Mouse (Mus musculus) MEL (cell line): ENCODE measurements around the gene Map3k6. TPM values are rescaled to one million over a fixed set of nuclear protein-coding genes. Genes with fewer than 3 reads are reported as not detected.

Experiments used
- DNase-seq: peaks from one replicate; pipeline ENCODE4 v3.0.0; 2011; ENCODE audit warnings: low read depth, low spot score
- H3K27ac ChIP-seq: 2 replicates; pipeline ENCODE4 v1.5.1; 2012; ENCODE audit warnings: low read depth, mild to moderate bottlenecking, control low read depth, low read length, moderate library complexity; ENCODE audit not compliant: control insufficient read depth
- H3K27me3 ChIP-seq, 2 experiments: fragments of 150-350 bp in 1 of 2; sonication (generic) in 1 of 2; 2 replicates each; pipeline ENCODE4 v1.6.1; 2012; ENCODE audit warnings: low read length in 2 of 2, mild to moderate bottlenecking in 2 of 2, improper control_type of control experiment in 1 of 2, moderate library complexity in 1 of 2; ENCODE audit not compliant: insufficient read depth in 2 of 2, control insufficient read depth in 1 of 2
- H3K36me3 ChIP-seq, 2 experiments: 2 replicates each; pipeline ENCODE4 v1.6.1; 2012 to 2014; ENCODE audit warnings: low read length in 2 of 2, improper control_type of control experiment in 1 of 2, inconsistent platforms in 1 of 2, mild to moderate bottlenecking in 1 of 2; ENCODE audit not compliant: insufficient read depth in 2 of 2, control insufficient read depth in 1 of 2
- H3K4me1 ChIP-seq, 2 experiments: fragments of 150-350 bp in 1 of 2; sonication (generic) in 1 of 2; 2 replicates each; pipeline ENCODE4 v1.6.1; 2012; ENCODE audit warnings: low read length in 2 of 2, improper control_type of control experiment in 1 of 2, mild to moderate bottlenecking in 1 of 2; ENCODE audit not compliant: insufficient read depth in 2 of 2, control insufficient read depth in 1 of 2
- H3K4me3 ChIP-seq, 2 experiments: fragments of 150-350 bp in 1 of 2; sonication (generic) in 1 of 2; 2 replicates each; pipeline ENCODE4 v1.5.1; 2012; ENCODE audit warnings: low read depth in 2 of 2, low read length in 2 of 2, mild to moderate bottlenecking in 2 of 2, moderate library complexity in 2 of 2, control low read depth in 1 of 2, improper control_type of control experiment in 1 of 2; ENCODE audit not compliant: control insufficient read depth in 1 of 2, insufficient read depth in 1 of 2
- H3K79me2 ChIP-seq: 2 replicates; pipeline ENCODE4 v1.6.1; 2012; ENCODE audit warnings: mild to moderate bottlenecking, low read length, moderate library complexity; ENCODE audit not compliant: control insufficient read depth, poor library complexity, insufficient read depth
- H3K9ac ChIP-seq: 2 replicates; pipeline ENCODE4 v1.6.1; 2012; ENCODE audit warnings: low read depth, mild to moderate bottlenecking, control low read depth, low read length, moderate library complexity; ENCODE audit not compliant: control insufficient read depth, poor library complexity, severe bottlenecking
- H3K9me3 ChIP-seq: fragments of 150-350 bp; sonication (generic); replicated peaks from 2 replicates; pipeline ENCODE4 v1.6.1; 2012; ENCODE audit warnings: mild to moderate bottlenecking, low read length, improper control_type of control experiment, moderate library complexity; ENCODE audit not compliant: insufficient read depth
- CTCF ChIP-seq, 3 experiments: IDR thresholded peaks in 2 of 3; conservative IDR thresholded peaks in 1 of 3; 2 replicates each; pipeline ENCODE4 v1.5.1; 2011 to 2012; ENCODE audit warnings: low read length in 3 of 3, low read depth in 2 of 3, mild to moderate bottlenecking in 2 of 3, improper control_type of control experiment in 1 of 3, inconsistent platforms in 1 of 3, mixed read lengths in 1 of 3, moderate library complexity in 1 of 3; ENCODE audit not compliant: control insufficient read depth in 1 of 3, insufficient read depth in 1 of 3, poor library complexity in 1 of 3, severe bottlenecking in 1 of 3
- E2F4 ChIP-seq: IDR thresholded peaks from 2 replicates; pipeline ENCODE4 v1.6.1; 2011; ENCODE audit warnings: low read depth, low read length, improper control_type of control experiment, borderline replicate concordance
- ELF1 ChIP-seq: IDR thresholded peaks from 2 replicates; pipeline ENCODE4 v1.6.1; 2014; ENCODE audit warnings: low read depth, mild to moderate bottlenecking, inconsistent platforms, low read length, improper control_type of control experiment, moderate library complexity
- EP300 ChIP-seq, 2 experiments: IDR thresholded peaks; 2 replicates each; pipeline ENCODE4 v1.6.1; 2011; ENCODE audit warnings: improper control_type of control experiment in 2 of 2, low read length in 2 of 2, low read depth in 1 of 2, mild to moderate bottlenecking in 1 of 2
- ETS1 ChIP-seq: IDR thresholded peaks from 2 replicates; pipeline ENCODE4 v1.6.1; 2012; ENCODE audit warnings: low read depth, mild to moderate bottlenecking, inconsistent platforms, low read length, improper control_type of control experiment, moderate library complexity
- GABPA ChIP-seq: IDR thresholded peaks from 2 replicates; pipeline ENCODE4 v1.6.1; 2012; ENCODE audit warnings: low read depth, mild to moderate bottlenecking, inconsistent platforms, low read length, improper control_type of control experiment, moderate library complexity
- GATA1 ChIP-seq: IDR thresholded peaks from 2 replicates; pipeline ENCODE4 v1.6.1; 2011; ENCODE audit warnings: low read depth, low read length, improper control_type of control experiment
- JUND ChIP-seq: IDR thresholded peaks from 2 replicates; pipeline ENCODE4 v1.6.1; 2011; ENCODE audit warnings: low read depth, mild to moderate bottlenecking, improper control_type of control experiment, low read length
- MAFK ChIP-seq: IDR thresholded peaks from 2 replicates; pipeline ENCODE4 v1.6.1; 2011; ENCODE audit warnings: low read depth, mild to moderate bottlenecking, low read length, improper control_type of control experiment, borderline replicate concordance
- NRF1 ChIP-seq: IDR thresholded peaks from 2 replicates; pipeline ENCODE4 v1.6.1; 2014; ENCODE audit warnings: low read depth, mild to moderate bottlenecking, inconsistent platforms, low read length, improper control_type of control experiment, moderate library complexity; ENCODE audit not compliant: poor library complexity, insufficient read depth, severe bottlenecking
- RAD21 ChIP-seq: IDR thresholded peaks from 2 replicates; pipeline ENCODE4 v1.6.1; 2011; ENCODE audit warnings: mild to moderate bottlenecking, low read depth, low read length, improper control_type of control experiment
- RCOR1 ChIP-seq: IDR thresholded peaks from 2 replicates; pipeline ENCODE4 v1.6.1; 2012; ENCODE audit warnings: low read depth, mild to moderate bottlenecking, inconsistent platforms, low read length, improper control_type of control experiment
- SMC3 ChIP-seq: IDR thresholded peaks from 2 replicates; pipeline ENCODE4 v1.6.1; 2011; ENCODE audit warnings: low read depth, low read length, improper control_type of control experiment
- TAL1 ChIP-seq: IDR thresholded peaks from 2 replicates; pipeline ENCODE4 v1.6.1; 2012; ENCODE audit warnings: mild to moderate bottlenecking, inconsistent platforms, low read length, moderate library complexity, mixed read lengths
- UBTF ChIP-seq: IDR thresholded peaks from 2 replicates; pipeline ENCODE4 v1.6.1; 2012; ENCODE audit warnings: low read depth, mild to moderate bottlenecking, inconsistent platforms, low read length, improper control_type of control experiment, moderate library complexity, borderline replicate concordance; ENCODE audit not compliant: insufficient read depth
- USF2 ChIP-seq, 2 experiments: IDR thresholded peaks; 2 replicates each; pipeline ENCODE4 v1.6.1; 2011 to 2012; ENCODE audit warnings: improper control_type of control experiment in 2 of 2, low read length in 2 of 2, borderline replicate concordance in 1 of 2, inconsistent platforms in 1 of 2, low read depth in 1 of 2, mild to moderate bottlenecking in 1 of 2; ENCODE audit not compliant: insufficient read depth in 1 of 2
- ZC3H11A ChIP-seq: IDR thresholded peaks from 2 replicates; pipeline ENCODE4 v1.6.1; 2012; ENCODE audit warnings: low read depth, mild to moderate bottlenecking, inconsistent platforms, low read length, improper control_type of control experiment
- ZKSCAN1 ChIP-seq: IDR thresholded peaks from 2 replicates; pipeline ENCODE4 v1.6.1; 2012; ENCODE audit warnings: low read depth, mild to moderate bottlenecking, inconsistent platforms, low read length, improper control_type of control experiment, moderate library complexity
- ZMIZ1 ChIP-seq: IDR thresholded peaks from 2 replicates; pipeline ENCODE4 v1.6.1; 2012; ENCODE audit warnings: low read depth, mild to moderate bottlenecking, inconsistent platforms, low read length, improper control_type of control experiment, moderate library complexity
- polyA plus RNA-seq, 2 experiments: library from polyadenylated mRNA; stranded (reverse) in 1 of 2; unstranded in 1 of 2; fragments of >175 nt in 1 of 2; fragments of >200 nt in 1 of 2; gene quantifications; 2 replicates each; pipeline versions ENCODE4 v1.2.1 to v1.2.4; 2012; ENCODE audit warnings: low replicate concordance in 2 of 2, low read depth in 1 of 2; ENCODE audit not compliant: insufficient read length in 2 of 2, insufficient read depth in 1 of 2, missing spikeins in 1 of 2
- total RNA-seq: library from RNA; depleted of rRNA; stranded (reverse); fragments of 300-350 nt; gene quantifications from 2 replicates; pipeline ENCODE4 v1.2.3, GENCODE M21; 2012; rRNA removed

The Map3k6 gene
- total and polyA plus RNA-seq, 3 experiments = 19.1 to 21.9 TPM; not detected in 1

- no peak for TF ChIP-seq USF2 (IDR thresholded peaks at IDR 0.05; ENCODE audit: borderline replicate concordance in 1 of 2, insufficient read depth in 1 of 2, low read depth in 1 of 2, low read length in 2 of 2)
- no peak for TF ChIP-seq ETS1
- TF ChIP-seq SMC3 = no peak
These were observed 59.1 kb downstream of the Map3k6 start (continued) for GRCm38 (mm10) chr4:133299701-133300100.

- Histone ChIP-seq H3K27ac (no peak overlapping the region), H3K79me2 (no peaks in the 10 kb centered on the region), H3K36me3 (no peaks in the 10 kb centered on the region; a peak in 1 of 4 replicates), H3K9ac (no peak overlapping the region), H3K9me3 (no peaks in the 10 kb centered on the region), H3K27me3 (no peaks in the 10 kb centered on the region), H3K4me3 (no peak overlapping the region), H3K4me1 (no peaks in the 10 kb centered on the region)
- no peak for DNase-seq
- TF ChIP-seq RCOR1 = no peak
- TF ChIP-seq GATA1 = no peak
- TF ChIP-seq E2F4 = no peak
- no peak for TF ChIP-seq NRF1
- no peak for TF ChIP-seq ELF1
- TF ChIP-seq USF2 (IDR thresholded peaks at IDR 0.05; ENCODE audit: borderline replicate concordance in 1 of 2, insufficient read depth in 1 of 2, low read depth in 1 of 2, low read length in 2 of 2) = no peak
- TF ChIP-seq TAL1 = no peak
- no peak for TF ChIP-seq ZMIZ1
- no peak for TF ChIP-seq ZKSCAN1
- no peak for TF ChIP-seq JUND
- TF ChIP-seq UBTF = no peak
- TF ChIP-seq GABPA = no peak
- no peak for TF ChIP-seq SMC3
These were observed 59.8 kb downstream of the Map3k6 start for GRCm38 (mm10) chr4:133300421-133300820.

GRCm38 (mm10) chr4:133301802-133302201 lies 61.2 kb downstream of the Map3k6 start:
- TF ChIP-seq ZC3H11A (peak; percentile 78), EP300 (IDR thresholded peaks at IDR 0.05; ENCODE audit: low read depth in 1 of 2, low read length in 2 of 2) (no peak), CTCF (IDR thresholded peaks at IDR 0.05 in 2 of 3, conservative IDR thresholded peaks at IDR 0.05 in 1 of 3; ENCODE audit: control insufficient read depth in 1 of 3, insufficient read depth in 1 of 3, low read depth in 2 of 3, low read length in 3 of 3, poor library complexity in 1 of 3, severe bottlenecking in 1 of 3) (peak; percentile 79 to 95 (median 92)), MAFK (no peak), SMC3 (peak; percentile 93), RAD21 (peak; percentile 70)
- TF ChIP-seq, all 39 proteins: peak for 4
- no peak overlapping the region for H3K4me3 ChIP-seq
- no peaks in the 10 kb centered on the region for H3K27me3 ChIP-seq
- H3K4me1 ChIP-seq = no peaks in the 10 kb centered on the region
- no peak overlapping the region for H3K9ac ChIP-seq
- no peaks in the 10 kb centered on the region; a peak in 1 of 4 replicates for H3K36me3 ChIP-seq
- H3K27ac ChIP-seq = no peak overlapping the region
- DNase-seq = peak; percentile 62
- no peaks in the 10 kb centered on the region for H3K79me2 ChIP-seq
- H3K9me3 ChIP-seq = no peaks in the 10 kb centered on the region

Other genes starting within 250 kb of the Map3k6 start
- gene Ahdc1, start 229.6 kb upstream of the Map3k6 start, total RNA-seq = 2.5 and 2.9 TPM in 2 replicates
- gene Ahdc1, start 229.6 kb upstream of the Map3k6 start, polyA plus RNA-seq = 1 to 10 TPM in 1 of 2 experiments, not detected in 1; 8.8 TPM
- gene Wasf2, start 110.3 kb upstream of the Map3k6 start, total RNA-seq = 16.4 and 18.4 TPM in 2 replicates
- gene Wasf2, start 110.3 kb upstream of the Map3k6 start, polyA plus RNA-seq = 10 to 100 TPM in 1 of 2 experiments, not detected in 1; 53.7 TPM
- gene Cd164l2, start 28.7 kb upstream of the Map3k6 start, total RNA-seq = not detected in 2 replicates
- gene Cd164l2, start 28.7 kb upstream of the Map3k6 start, polyA plus RNA-seq = not detected
- 0.08 TPM in 1 of 2 replicates, not detected in the other for gene Gpr3, start 28.3 kb upstream of the Map3k6 start, total RNA-seq
- gene Gpr3, start 28.3 kb upstream of the Map3k6 start, polyA plus RNA-seq = under 1 TPM in 1 of 2 experiments, not detected in 1; 0.35 TPM
- 0.08 TPM in 1 of 2 replicates, not detected in the other for gene Sytl1, start 22.3 kb downstream of the Map3k6 start, total RNA-seq
- gene Sytl1, start 22.3 kb downstream of the Map3k6 start, polyA plus RNA-seq = under 1 TPM in 1 of 2 experiments, not detected in 1; 0.31 TPM
- 45.1 and 51.8 TPM in 2 replicates for gene Tmem222, start 37.0 kb downstream of the Map3k6 start, total RNA-seq
- 10 to 100 TPM in 1 of 2 experiments, not detected in 1; 69.2 TPM for gene Tmem222, start 37.0 kb downstream of the Map3k6 start, polyA plus RNA-seq
- 12.5 and 13.2 TPM in 2 replicates for gene Wdtc1, start 112.7 kb downstream of the Map3k6 start, total RNA-seq
- 10 to 100 TPM in 1 of 2 experiments, not detected in 1; 35.3 TPM for gene Wdtc1, start 112.7 kb downstream of the Map3k6 start, polyA plus RNA-seq
- gene Slc9a1, start 128.9 kb downstream of the Map3k6 start, total RNA-seq = 2.8 and 3.1 TPM in 2 replicates
- 10 to 100 TPM in 1 of 2 experiments, not detected in 1; 14.0 TPM for gene Slc9a1, start 128.9 kb downstream of the Map3k6 start, polyA plus RNA-seq
- gene Tent5b, start 239.3 kb downstream of the Map3k6 start, total RNA-seq = 3.5 and 3.6 TPM in 2 replicates
- gene Tent5b, start 239.3 kb downstream of the Map3k6 start, polyA plus RNA-seq = 1 to 10 TPM in 1 of 2 experiments, not detected in 1; 2.5 TPM